Mouse (Mus musculus): ENCODE measurements around the gene Klhl34.

Gene Klhl34

GRCm38 (mm10) chrX:157818207-157818920 lies at the start of gene Klhl34:
Gene Klhl34, plus strand, starts transcription at chrX:157818435.
- no peak for DNase-seq (ENCODE audit: low read depth)

- no peak for DNase-seq (ENCODE audit: low read depth)
Measured at GRCm38 (mm10) chrX:157801669-157802068, 16.6 kb upstream of the Klhl34 start.

DNA sequence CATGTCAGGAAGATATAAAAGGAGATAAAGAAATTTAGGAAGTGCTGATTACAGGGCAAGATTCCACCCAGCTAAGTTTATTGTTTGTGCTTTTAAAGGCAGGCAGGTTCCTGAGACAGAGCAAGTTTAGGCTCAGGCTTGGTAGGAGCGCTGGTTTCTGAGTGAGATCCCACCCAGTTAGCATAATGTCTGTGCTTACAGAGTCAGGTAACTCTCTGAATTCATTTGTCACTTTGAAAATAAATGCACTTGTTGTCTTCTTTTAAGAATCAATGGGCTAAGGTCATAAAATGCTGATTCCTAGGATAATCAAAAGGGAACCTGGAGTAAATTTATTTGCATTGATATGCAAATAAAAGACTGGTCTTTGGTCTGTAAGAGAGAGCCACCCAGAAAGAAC lies 8.5 kb upstream of the Klhl34 start:
- DNase-seq (ENCODE audit: low read depth), result no peak

GRCm38 (mm10) chrX:157817571-157818206 lies 546 bp upstream of the Klhl34 start:
- no peak for DNase-seq (ENCODE audit: low read depth)

DNA sequence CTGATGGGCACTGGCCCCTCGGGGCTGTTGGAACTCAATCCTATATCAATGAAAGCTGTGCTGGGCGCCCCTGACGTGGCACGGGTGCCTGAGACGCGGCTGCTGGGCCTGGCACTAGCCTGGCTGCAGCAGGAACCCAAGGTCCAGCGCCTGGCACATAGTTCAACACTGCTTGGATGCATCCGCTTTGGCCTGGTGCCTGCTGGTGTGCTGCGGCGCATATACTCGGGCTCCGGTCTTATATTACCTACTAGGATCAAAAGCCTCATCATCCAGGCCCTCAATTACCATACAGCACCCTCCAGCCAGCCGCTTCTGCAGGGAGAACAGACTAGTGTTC lies 656 bp downstream of the Klhl34 start:
- no peak for DNase-seq (ENCODE audit: low read depth)

- DNase-seq (ENCODE audit: low read depth), result no peak
Measured at GRCm38 (mm10) chrX:157829983-157830382, 11.7 kb downstream of the Klhl34 start.
